Mouse (Mus musculus): ENCODE measurements around the gene P2ry10.
"Not testable (repeated sequence)": the region's sequence is repeated elsewhere in the genome, so short reads cannot be mapped to it uniquely, and the experiment has no call there.

The P2ry10 gene

DNA sequence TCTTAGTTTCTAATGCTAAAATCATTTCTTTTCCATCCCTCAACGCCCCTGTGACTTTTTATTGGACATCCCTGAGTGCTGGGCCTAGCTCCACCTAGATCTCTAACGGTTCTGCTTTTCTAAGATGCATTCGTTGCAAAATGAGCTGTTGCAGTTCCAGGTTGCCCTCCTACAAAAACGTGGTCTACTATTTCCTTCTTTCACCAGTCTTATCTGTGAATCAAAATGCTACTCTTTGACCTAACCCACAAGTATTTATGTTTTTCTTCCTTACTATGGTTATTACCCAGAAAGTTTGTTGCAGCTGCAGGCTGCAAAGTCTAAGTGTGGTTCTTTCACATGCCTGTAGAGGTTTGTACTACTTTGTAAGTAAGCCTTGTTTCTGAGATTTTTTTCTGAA is at the start of gene P2ry10:
P2ry10 (plus strand) TSS at position 316 of the 400 bp plus-strand sequence.
- in situ Hi-C loops (cut with MboI), result loop anchor here (5.0 kb wide), 1 partner anchor 76 kb away; no protein-coding TSS in a partner anchor

DNA sequence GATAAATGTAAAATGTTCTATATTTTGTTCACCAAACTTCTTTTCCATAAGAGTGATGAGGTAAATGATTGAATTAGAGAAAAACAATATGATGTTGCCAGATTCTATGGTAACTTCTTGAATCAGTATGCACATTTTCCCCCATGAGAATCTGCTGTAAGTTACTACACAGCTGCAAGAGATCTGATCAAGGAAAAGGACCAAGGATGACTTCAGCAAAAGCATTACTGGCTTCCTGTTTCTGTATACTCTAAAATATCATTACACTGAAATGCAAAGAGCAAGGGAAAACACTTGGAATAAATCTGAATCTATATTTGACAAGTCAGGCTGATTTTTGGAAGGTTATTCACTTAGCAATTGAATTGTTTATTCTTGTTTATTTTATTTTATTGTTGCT is 49.1 kb upstream of the P2ry10 start:
- in situ Hi-C loops (cut with MboI), result no loop called here

DNA sequence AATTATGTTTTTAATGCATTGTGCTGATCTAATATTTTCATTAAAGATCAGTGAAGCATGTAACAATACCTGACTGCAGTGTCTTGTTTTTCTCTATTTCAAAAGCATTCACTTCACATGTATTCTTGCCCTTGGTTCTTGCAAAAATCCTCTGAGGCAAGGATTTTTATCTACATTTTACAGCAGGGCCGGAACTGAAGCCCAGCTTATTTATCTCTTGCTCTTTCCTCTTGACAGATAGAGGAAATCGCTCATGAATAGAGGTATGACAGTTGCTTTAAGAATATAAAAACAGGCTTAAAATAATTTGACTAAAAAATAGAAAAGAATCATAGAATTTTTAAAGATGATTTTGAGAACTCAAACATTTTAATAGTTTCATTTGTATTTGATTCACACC is 48.7 kb upstream of the P2ry10 start:
- in situ Hi-C loops (cut with MboI), result no loop called here

DNA sequence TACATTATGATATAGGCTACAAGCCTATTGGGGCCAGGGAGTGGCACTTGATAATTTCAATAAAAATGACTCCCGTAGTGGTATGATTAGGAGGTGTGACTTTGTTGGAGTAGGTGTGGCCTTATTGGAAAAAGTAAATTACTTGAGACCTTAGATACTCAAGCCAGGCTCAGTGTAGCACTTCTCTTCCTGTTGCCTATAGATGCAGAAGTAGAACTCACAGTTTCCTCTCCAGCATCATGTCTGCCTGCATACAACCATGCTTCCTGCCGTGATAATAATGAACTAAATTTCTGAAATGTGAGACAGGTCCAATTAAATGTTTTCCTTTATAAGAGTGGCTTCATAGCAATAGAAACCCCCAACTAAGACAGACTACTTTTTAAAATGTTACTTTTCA is 45.9 kb upstream of the P2ry10 start:
- in situ Hi-C loops (cut with MboI), result no loop called here

DNA sequence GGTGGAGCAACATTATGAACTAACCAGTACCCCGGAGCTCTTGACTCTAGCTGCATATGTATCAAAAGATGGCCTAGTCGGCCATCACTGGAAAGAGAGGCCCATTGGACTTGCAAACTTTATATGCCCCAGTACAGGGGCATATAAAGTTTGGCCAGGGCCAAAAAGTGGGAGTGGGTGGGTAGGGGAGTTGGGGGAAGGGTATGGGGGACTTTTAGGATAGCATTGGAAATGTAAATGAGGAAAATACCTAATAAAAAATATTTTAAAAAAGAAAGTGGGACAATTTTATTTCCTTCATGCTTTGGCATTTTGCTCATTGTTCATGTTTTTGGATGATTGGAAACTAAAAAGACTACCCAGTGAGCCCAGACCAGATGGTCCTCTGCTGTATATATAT is 4.9 kb upstream of the P2ry10 start:
- in situ Hi-C loops (cut with MboI), result not testable (repeated sequence)

DNA sequence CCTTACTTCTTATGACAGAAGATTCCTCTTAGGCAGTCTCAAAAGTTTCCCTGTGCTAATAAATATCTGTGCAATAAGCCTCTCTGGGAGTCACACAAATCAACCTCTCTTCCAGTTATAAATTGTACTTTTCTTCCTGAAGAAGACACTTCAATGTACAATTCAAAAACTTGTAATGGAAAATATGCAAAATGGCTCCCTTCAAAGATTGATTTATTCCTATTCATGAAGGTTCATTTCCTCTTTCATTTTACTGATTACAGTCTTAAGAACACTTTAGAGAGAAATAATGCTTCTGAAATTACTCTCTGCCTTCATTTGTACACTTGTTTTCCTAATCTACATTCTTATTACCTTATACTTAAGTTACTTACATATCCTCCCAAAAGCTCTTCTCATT is 4.0 kb upstream of the P2ry10 start:
- in situ Hi-C loops (cut with MboI), result no loop called here

DNA sequence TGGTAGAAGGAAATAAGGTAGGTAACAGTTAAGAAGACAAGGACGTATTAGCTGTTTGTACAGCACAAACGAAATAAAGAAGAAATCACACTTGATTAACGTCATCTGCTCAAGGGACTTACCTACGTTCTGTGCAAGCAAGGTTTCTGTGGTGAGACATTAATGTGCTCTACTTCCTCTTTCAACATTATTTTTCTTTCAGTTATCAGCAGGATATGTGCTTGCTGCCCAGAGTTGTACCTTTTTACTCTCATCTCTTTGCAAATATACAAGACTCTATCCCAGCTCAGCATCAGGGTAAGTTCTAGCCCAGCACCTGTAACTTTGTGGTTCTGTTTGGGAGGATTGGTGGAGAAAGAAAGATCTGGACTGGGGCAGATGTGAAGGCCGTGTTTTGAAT is 839 bp downstream of the P2ry10 start:
- in situ Hi-C loops (cut with MboI), result loop anchor here (5.0 kb wide), 1 partner anchor 77 kb away; no protein-coding TSS in a partner anchor

DNA sequence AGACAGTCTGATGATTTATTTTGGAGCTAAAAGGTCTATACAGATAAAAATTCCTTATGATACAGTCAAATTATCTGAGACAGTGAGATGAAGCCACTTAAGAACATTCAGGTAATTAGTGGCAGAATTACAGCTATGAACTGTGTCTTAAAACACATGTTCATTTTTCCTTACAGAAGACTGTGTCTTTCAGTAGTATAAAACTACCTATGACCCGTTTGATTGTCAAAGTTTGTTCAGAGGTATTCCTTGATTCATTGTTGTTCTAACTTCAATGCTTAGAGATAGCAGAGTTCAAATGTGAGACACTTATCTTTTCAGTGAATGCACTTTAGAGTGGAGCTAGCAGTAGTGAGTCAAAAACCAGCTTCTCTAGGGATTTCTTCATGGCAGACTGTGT is 1.6 kb downstream of the P2ry10 start:
- in situ Hi-C loops (cut with MboI), result loop anchor here (5.0 kb wide), 1 partner anchor 78 kb away; no protein-coding TSS in a partner anchor

DNA sequence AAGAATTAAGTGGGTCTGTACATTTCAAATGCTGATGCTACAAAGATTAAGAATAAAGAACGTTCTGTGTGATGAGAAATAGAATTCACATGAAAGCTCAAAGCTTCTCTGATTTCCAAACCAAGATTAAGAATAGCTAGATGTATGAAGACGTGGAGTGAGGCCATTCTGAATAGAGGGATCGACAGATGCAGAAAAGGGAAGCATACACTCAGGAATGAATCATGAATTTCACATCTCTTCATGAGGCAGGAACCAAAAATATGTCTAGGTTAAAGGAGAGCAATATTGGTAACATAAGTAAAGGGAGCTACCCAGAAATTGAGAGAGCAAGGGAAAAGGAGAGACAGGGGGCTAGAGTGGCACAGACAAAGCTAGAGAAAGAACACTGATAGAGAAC is 7.3 kb downstream of the P2ry10 start:
- in situ Hi-C loops (cut with MboI), result no loop called here

DNA sequence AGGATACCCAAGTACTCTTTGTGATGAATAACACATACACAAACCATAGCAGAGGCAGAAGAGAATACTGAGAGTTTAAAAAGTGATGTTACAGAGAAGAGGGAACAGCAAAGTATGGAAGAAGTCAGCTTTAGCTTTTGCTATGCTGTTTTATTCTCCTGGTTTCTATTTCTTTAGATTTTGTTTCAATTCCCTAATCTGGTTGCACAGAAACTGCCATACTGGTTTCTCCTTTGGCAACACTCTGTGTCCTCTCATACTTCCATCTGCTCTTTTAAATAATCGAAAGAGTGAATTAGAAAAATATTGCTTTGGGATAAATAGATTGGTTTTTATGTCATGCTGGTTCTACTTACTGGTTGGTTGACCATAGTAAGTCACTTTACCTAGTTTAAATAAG is 28.0 kb downstream of the P2ry10 start:
- in situ Hi-C loops (cut with MboI), result no loop called here

DNA sequence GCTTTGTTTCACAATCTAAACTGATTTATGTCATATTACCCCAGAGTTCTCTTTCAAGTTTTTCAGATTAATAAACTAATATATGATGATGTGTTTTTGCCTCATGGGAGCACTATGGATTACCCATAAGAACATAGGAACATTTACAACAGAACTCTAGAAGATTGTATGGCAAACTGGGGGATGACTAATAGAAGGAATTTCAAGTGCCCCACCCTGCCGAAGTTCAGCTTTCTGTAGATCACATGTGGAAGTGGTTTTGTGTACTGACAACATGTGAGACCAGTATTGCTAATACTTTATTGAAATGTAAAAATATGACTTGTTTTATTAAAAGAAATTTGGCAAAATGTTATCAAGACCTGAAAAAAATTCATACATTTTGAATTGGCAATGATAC is 28.7 kb downstream of the P2ry10 start:
- in situ Hi-C loops (cut with MboI), result no loop called here

DNA sequence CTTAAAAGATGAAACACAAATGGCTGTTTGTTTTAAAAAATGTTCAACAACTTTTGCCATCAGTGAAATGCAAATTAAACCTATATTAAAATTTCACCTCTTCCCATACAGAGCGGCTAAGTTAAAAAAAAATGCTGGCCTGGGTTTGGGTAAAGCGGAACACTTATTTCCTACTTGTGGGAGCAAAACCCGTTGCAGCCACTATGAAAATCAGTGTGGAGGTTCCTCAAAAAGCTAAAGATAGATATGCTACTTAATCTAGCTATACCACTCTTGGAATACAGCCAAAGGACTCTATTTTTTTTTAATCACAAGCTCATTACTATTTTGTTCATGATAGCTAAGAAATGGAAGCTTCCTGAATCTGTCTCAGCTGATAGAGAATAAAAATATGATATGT is 54.9 kb downstream of the P2ry10 start:
- in situ Hi-C loops (cut with MboI), result no loop called here

DNA sequence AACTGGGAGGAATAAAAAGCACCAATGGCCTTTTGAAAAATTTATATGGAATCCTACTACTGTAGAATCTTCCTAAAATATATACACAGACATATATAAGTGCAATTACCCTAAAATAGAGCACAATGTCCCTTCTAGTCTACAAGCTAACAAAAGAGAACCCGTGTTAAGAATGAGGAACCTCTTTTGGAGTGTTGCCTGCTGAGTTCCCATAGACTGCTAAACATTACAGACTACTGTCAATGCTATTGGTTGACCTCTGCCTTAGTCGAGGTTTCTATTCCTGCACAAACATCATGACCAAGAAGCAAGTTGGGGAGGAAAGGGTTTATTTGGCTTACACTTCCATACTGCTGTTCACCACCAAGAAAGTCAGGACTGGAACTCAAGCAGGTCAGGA is 55.6 kb downstream of the P2ry10 start:
- in situ Hi-C loops (cut with MboI), result no loop called here

DNA sequence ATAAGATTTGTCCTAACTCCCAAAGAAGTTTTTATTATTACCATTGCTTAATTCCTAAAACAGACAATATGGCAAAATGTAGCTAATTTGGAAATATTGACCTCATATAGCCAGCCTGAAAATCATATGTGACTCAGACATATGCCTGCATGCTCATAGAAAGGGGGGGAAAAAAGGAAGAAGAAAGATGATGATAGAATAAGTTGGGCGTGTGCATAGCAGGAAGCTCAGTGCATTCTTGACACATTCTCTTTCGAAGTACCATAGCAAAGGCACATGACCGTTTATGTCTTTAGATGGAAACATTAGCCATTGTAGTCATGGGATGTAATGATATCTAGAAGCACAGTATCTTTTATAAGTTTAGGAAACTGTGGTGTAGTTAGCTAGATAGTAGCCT is 60.4 kb downstream of the P2ry10 start, which contains the start of gene P2ry10b:
P2ry10b (plus strand) TSS at position 247 of the 400 bp plus-strand sequence.
- in situ Hi-C loops (cut with MboI), result no loop called here

DNA sequence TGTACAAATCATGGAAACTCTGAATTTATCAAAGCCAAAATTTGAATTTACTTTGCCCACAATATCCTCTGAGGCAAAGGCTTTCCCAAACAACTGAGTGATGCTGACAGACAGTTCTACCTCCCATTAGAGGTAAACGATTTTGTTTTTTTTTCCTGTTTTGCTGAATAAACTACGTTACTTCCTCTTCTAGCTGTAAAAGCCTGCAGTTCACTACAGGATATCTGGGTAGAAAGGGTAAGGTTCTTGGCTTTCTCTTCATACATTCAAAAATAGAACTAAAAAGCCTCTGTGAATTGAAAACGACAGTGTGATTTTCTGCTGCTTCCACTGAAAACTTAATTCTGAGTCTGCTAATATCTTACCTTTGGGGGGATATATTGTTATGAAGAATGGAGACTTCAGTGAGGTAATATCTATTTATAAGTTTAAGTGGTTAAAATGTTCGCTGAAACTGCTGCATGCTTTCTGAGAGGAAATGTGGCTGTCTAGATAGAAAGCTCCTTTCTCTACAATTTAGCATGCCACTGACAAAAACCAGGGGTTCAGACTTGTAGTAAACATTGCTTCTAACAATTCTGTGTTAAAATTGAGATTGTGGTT is 61.2 kb downstream of the P2ry10 start:
- in situ Hi-C loops (cut with MboI), result no loop called here

DNA sequence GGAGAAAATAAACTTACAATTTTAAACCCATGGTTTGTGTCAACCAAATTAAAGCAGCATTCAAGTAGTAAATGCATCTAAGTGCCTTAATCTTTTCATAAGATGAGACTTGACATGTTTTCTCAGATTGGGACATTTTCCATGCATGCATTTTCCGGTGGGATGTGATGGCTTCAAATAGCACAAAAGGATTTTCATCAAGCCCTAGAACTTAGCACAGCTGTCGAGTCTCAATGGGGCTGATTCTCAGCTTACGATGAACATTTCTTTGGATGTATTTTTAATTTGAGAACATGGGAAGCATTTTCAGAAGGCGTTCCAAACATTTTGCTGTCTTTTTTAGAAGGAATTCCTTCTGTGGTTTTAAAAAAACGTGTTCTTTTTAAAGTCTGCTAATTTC is 61.7 kb downstream of the P2ry10 start:
- in situ Hi-C loops (cut with MboI), result loop anchor here (25.0 kb wide), 2 partner anchors 287 to 363 kb away; no protein-coding TSS in a partner anchor

DNA sequence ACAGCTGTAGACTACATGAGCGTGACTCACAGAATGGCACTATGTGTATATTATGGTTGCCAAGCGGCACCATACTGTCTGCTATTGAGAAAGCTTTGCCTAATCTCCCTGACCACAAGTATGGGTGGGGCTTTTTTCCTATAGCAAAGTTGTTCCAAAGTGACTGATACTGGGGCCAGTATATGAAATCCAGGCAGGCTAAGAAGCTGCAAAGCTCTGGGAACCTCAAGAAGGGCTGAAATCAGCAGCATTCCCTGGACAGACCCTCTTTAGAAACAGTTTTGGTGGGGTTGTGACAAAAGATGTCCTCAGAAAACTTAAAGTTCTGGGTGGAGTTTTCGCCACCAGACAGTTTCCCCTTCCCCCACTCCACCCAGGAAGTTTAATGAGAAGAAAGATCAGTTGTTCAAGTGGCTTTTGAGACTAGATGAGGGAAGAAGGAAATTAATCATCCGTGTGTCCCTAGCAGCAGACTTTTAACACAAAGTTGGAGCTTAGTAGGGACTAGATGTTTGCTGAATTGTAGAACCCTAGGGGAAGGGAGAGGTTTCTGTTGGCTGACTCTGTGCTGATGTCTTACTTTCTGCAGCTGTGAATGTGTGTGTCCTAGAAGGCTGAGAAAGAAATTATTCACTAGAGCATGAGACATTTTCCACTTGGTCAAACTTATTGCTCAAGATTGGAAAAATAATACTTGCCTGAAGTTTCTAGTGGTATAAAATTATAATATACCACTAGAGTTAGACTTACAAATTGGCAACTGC is 62.6 kb downstream of the P2ry10 start:
- in situ Hi-C loops (cut with MboI), result loop anchor here (25.0 kb wide), 2 partner anchors 286 to 364 kb away; no protein-coding TSS in a partner anchor
